Mouse (Mus musculus): ENCODE measurements around the gene Plekha6. TPM values are rescaled to one million over a fixed set of nuclear protein-coding genes. Genes with fewer than 3 reads are reported as not detected.

Plekha6 gene
- polyA plus RNA-seq, 1 experiment, result 104 TPM

- WGBS, result 47% methylated on average over 16 of the region's 16 CpGs
- Histone ChIP-seq H3K4me3 (ENCODE audit: low read depth, low read length) (peak overlapping the region; percentile 47), H3K27ac (ENCODE audit: insufficient read depth, low read depth, low read length) (no peak overlapping the region), H3K36me3 (ENCODE audit: control insufficient read depth, insufficient read depth, low read length) (peaks cover 9% of the 10 kb centered on the region; the same call in 1 of the 2 replicates), H3K27me3 (ENCODE audit: control insufficient read depth, insufficient read depth, low read length) (no peaks in the 10 kb centered on the region), H3K4me1 (ENCODE audit: control insufficient read depth, insufficient read depth, insufficient read length, low read length) (peaks cover 16% of the 10 kb centered on the region)
- TF ChIP-seq CTCF (IDR thresholded peaks at IDR 0.05; ENCODE audit: extremely low read depth, insufficient read length, insufficient replicate concordance, low read depth, low read length) (no peak), POLR2A (IDR thresholded peaks at IDR 0.05; ENCODE audit: low read depth, low read length) (no peak)
These were observed 18.7 kb downstream of the Plekha6 start for GRCm38 (mm10) chr1:133182706-133183095.

DNA sequence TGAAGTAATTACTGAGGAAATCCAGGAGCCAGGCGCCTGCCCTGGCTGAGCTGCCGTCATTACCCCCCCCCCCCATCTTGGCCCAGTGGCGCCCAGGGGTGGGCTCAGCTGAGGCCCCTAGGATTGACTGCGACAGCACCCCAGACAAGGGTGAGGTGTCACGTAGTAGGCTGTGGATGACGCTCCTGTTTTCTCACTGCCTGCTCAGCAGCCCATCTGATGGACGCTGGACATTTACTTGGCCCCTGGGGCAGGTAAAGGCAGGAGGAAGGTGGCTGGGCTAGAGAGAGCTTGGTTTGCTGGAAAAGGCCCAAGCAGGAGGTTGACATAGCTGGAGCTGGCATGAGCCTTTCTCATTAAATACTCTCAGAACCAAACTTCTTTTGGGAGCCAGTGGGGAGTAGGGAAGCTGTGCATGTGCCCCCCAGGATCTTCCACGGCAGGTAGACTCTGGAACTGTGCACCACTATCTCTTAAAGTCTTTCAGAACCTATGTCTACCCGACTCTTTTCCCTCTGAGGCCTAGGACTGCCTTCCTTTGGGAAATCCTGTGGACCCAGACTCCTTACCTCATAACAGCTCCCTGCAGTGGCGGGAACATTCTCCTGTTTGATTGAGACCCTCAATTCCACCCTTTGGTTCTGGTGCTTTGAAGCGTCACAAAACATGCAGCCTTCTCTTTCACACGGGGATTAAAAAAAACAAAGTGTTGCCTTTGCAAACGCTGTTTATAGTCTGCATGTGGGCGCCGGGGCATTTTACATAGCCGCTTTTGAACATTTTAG lies 19.3 kb downstream of the Plekha6 start:
- Histone ChIP-seq H3K27me3 (ENCODE audit: control insufficient read depth, insufficient read depth, low read length) (no peaks in the 10 kb centered on the region), H3K27ac (ENCODE audit: insufficient read depth, low read depth, low read length) (no peak overlapping the region), H3K4me1 (ENCODE audit: control insufficient read depth, insufficient read depth, insufficient read length, low read length) (peaks cover 12% of the 10 kb centered on the region), H3K36me3 (ENCODE audit: control insufficient read depth, insufficient read depth, low read length) (peaks cover 10% of the 10 kb centered on the region), H3K4me3 (ENCODE audit: low read depth, low read length) (no peak overlapping the region)
- 86% methylated on average over 16 of the region's 16 CpGs for WGBS
- TF ChIP-seq CTCF (IDR thresholded peaks at IDR 0.05; ENCODE audit: extremely low read depth, insufficient read length, insufficient replicate concordance, low read depth, low read length), result no peak
- no peak for TF ChIP-seq POLR2A (IDR thresholded peaks at IDR 0.05; ENCODE audit: low read depth, low read length)

GRCm38 (mm10) chr1:133187948-133188680 lies 24.1 kb downstream of the Plekha6 start:
- Histone ChIP-seq H3K36me3 (ENCODE audit: control insufficient read depth, insufficient read depth, low read length) (peaks cover 11% of the 10 kb centered on the region), H3K27ac (ENCODE audit: insufficient read depth, low read depth, low read length) (no peak overlapping the region), H3K27me3 (ENCODE audit: control insufficient read depth, insufficient read depth, low read length) (no peaks in the 10 kb centered on the region), H3K4me3 (ENCODE audit: low read depth, low read length) (no peak overlapping the region), H3K4me1 (ENCODE audit: control insufficient read depth, insufficient read depth, insufficient read length, low read length) (peaks cover 16% of the 10 kb centered on the region)
- TF ChIP-seq POLR2A (IDR thresholded peaks at IDR 0.05; ENCODE audit: low read depth, low read length), result no peak
- TF ChIP-seq CTCF (IDR thresholded peaks at IDR 0.05; ENCODE audit: extremely low read depth, insufficient read length, insufficient replicate concordance, low read depth, low read length), result no peak
- 77% methylated on average over 4 of the region's 4 CpGs for WGBS

- Histone ChIP-seq H3K27me3 (ENCODE audit: control insufficient read depth, insufficient read depth, low read length) (no peaks in the 10 kb centered on the region), H3K4me3 (ENCODE audit: low read depth, low read length) (no peak overlapping the region), H3K27ac (ENCODE audit: insufficient read depth, low read depth, low read length) (peak overlapping the region; percentile 94), H3K4me1 (ENCODE audit: control insufficient read depth, insufficient read depth, insufficient read length, low read length) (peaks cover 16% of the 10 kb centered on the region), H3K36me3 (ENCODE audit: control insufficient read depth, insufficient read depth, low read length) (peaks cover 14% of the 10 kb centered on the region; the same call in 1 of the 2 replicates)
- 74% methylated on average over 8 of the region's 8 CpGs for WGBS
- TF ChIP-seq POLR2A (IDR thresholded peaks at IDR 0.05; ENCODE audit: low read depth, low read length), result no peak
- no peak for TF ChIP-seq CTCF (IDR thresholded peaks at IDR 0.05; ENCODE audit: extremely low read depth, insufficient read length, insufficient replicate concordance, low read depth, low read length)
These were observed 24.7 kb downstream of the Plekha6 start for GRCm38 (mm10) chr1:133188719-133189118.

- Histone ChIP-seq H3K27ac (ENCODE audit: insufficient read depth, low read depth, low read length) (peak overlapping the region; percentile 94), H3K27me3 (ENCODE audit: control insufficient read depth, insufficient read depth, low read length) (no peaks in the 10 kb centered on the region), H3K36me3 (ENCODE audit: control insufficient read depth, insufficient read depth, low read length) (peaks cover 14% of the 10 kb centered on the region; the same call in 1 of the 2 replicates), H3K4me3 (ENCODE audit: low read depth, low read length) (no peak overlapping the region), H3K4me1 (ENCODE audit: control insufficient read depth, insufficient read depth, insufficient read length, low read length) (peaks cover 16% of the 10 kb centered on the region)
- TF ChIP-seq POLR2A (IDR thresholded peaks at IDR 0.05; ENCODE audit: low read depth, low read length) (no peak), CTCF (IDR thresholded peaks at IDR 0.05; ENCODE audit: extremely low read depth, insufficient read length, insufficient replicate concordance, low read depth, low read length) (no peak)
These were observed 25.5 kb downstream of the Plekha6 start for GRCm38 (mm10) chr1:133189471-133189870.

GRCm38 (mm10) chr1:133190550-133190949 lies 26.5 kb downstream of the Plekha6 start:
- Histone ChIP-seq H3K27ac (ENCODE audit: insufficient read depth, low read depth, low read length) (peak overlapping the region; percentile 94), H3K36me3 (ENCODE audit: control insufficient read depth, insufficient read depth, low read length) (peaks cover 14% of the 10 kb centered on the region; the same call in 1 of the 2 replicates), H3K4me3 (ENCODE audit: low read depth, low read length) (no peak overlapping the region), H3K27me3 (ENCODE audit: control insufficient read depth, insufficient read depth, low read length) (no peaks in the 10 kb centered on the region), H3K4me1 (ENCODE audit: control insufficient read depth, insufficient read depth, insufficient read length, low read length) (peaks cover 16% of the 10 kb centered on the region)
- no peak for TF ChIP-seq POLR2A (IDR thresholded peaks at IDR 0.05; ENCODE audit: low read depth, low read length)
- no peak for TF ChIP-seq CTCF (IDR thresholded peaks at IDR 0.05; ENCODE audit: extremely low read depth, insufficient read length, insufficient replicate concordance, low read depth, low read length)
- WGBS, result 29% methylated on average over 9 of the region's 9 CpGs

- TF ChIP-seq CTCF (IDR thresholded peaks at IDR 0.05; ENCODE audit: extremely low read depth, insufficient read length, insufficient replicate concordance, low read depth, low read length) (no peak), POLR2A (IDR thresholded peaks at IDR 0.05; ENCODE audit: low read depth, low read length) (no peak)
- peaks cover 19% of the 10 kb centered on the region; the same call in 1 of the 2 replicates for H3K4me1 ChIP-seq (ENCODE audit: control insufficient read depth, insufficient read depth, insufficient read length, low read length)
- H3K4me3 ChIP-seq (ENCODE audit: low read depth, low read length), result no peak overlapping the region
- WGBS, result 70% methylated on average over 6 of the region's 6 CpGs
- no peak overlapping the region for H3K27ac ChIP-seq (ENCODE audit: insufficient read depth, low read depth, low read length)
- H3K36me3 ChIP-seq (ENCODE audit: control insufficient read depth, insufficient read depth, low read length), result 0 out of 2 replicates have a peak, but pooled peaks cover 4% of the 10 kb centered on the region
- H3K27me3 ChIP-seq (ENCODE audit: control insufficient read depth, insufficient read depth, low read length), result no peaks in the 10 kb centered on the region
These were observed 32.2 kb downstream of the Plekha6 start for GRCm38 (mm10) chr1:133196181-133196580.

Data from small intestine, adult 2 months (tissue).